Mouse (Mus musculus) cerebellum, adult 9-11 months (tissue): ENCODE measurements around the gene Ntn1.

Experiments used
- DNase-seq: peaks from one replicate; pipeline ENCODE4 v3.0.0; 2022

The Ntn1 gene

DNA sequence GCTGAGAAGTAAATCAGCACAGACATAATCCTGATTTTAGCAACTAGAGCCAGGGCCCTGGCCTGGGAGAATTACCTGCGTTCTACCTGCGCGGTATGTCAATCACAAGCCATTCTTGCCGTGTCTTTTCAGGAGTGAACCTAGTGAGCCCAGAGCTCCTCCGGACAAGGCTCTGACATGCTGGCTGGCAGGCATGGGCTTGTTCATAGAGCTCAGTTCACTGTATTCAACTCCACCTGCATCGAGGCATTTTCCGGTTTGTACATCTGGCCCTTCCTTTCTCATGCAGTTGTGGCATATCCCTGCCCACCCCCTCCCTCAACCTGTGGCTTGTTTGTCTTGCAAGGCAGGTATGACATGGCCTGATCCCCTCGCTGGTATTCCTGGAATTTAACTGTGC is 5.0 kb upstream of the Ntn1 start:
- DNase-seq = no peak

DNA sequence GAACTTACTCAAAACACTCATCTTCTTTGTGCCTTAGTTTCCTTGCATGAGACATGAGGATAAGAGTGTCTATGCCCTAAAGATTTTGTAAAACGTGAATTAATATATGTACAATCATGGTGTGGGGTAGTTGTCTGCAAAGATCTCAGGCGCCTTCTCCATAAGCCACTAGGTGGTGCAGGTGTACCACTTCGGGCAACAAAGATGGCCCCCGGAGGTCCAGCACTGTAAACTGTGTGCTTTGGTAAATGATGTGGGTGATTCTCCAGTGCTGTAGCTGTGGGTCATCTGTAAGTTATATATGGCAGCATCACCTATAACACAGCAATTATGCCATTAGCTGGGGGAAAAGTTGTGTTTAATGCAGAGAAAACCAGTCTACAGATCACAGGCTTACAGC is 3.6 kb upstream of the Ntn1 start:
- DNase-seq = no peak

DNA sequence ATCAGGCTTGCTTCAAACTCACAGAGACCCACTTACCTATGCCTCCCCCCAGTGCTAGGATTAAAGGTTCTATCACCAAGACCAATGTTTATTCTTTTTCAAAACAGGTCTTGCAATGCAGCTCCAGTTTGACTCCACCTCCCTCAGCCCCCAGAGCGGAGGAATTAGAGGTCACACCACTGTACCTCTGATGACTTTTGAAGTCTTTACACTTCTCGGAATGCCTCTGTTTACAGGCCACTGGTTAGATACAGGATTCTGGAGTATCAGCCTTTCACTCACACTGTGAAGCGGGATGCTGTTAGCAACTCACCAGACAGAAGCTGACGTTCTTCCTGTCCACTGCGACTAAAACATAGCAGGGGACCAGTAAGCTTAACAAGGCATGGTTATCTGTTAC is 805 bp upstream of the Ntn1 start:
- DNase-seq = no peak

GRCm38 (mm10) chr11:68400021-68400671 is 477 bp downstream of the Ntn1 start:
- DNase-seq = peak; percentile 42

DNA sequence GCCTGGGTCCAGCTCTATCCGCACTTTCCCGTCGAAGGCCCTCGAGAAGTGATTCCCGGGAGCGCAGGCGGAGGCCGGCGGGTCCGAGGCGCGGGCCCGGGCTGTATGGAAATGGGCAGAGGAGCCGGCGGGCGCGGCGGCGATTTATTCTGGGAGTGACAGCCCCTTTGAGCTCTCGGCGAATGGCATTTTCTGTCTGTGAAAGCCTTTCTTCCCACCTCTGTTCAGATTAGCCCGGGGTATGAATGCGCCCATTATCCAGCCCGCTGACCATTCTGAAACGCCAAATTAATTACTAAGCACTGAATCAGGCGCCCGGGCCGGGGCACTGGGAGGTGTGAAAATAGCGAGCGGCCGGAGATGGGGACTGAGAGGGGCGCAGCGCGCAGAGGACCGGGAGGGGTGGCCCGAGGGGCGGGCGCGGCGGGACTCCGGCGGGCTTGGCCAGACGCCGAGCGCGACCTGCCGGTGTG is 1.0 kb downstream of the Ntn1 start:
- no peak for DNase-seq

- no peak for DNase-seq
Observed at GRCm38 (mm10) chr11:68398891-68399547, 1.6 kb downstream of the Ntn1 start.

DNA sequence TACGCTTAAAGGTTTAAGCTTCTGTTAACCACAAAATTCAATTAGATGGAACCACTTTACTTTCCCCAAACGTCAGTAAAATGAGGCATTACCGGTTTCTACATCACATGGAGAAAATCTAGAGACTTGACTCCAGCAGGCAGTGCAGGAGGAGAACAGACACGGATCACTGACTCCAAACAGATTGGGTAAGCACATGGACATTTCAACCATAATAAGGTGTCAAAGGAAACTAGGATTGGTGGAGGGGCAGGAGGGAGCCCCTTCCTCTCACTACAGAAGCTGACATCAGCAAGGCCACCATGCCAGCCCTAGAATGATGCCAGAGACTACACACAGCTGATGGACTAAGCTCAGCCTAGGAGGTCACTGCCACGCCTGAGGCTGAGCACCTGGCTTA is 5.1 kb downstream of the Ntn1 start:
- DNase-seq = no peak

- no peak for DNase-seq
Observed at GRCm38 (mm10) chr11:68394749-68395148, 5.9 kb downstream of the Ntn1 start.

- DNase-seq = no peak
Observed at GRCm38 (mm10) chr11:68393897-68394490, 6.6 kb downstream of the Ntn1 start.

GRCm38 (mm10) chr11:68390381-68391287 is 10.0 kb downstream of the Ntn1 start:
- DNase-seq = no peak

GRCm38 (mm10) chr11:68389621-68390020 is 11.0 kb downstream of the Ntn1 start:
- DNase-seq = no peak

DNA sequence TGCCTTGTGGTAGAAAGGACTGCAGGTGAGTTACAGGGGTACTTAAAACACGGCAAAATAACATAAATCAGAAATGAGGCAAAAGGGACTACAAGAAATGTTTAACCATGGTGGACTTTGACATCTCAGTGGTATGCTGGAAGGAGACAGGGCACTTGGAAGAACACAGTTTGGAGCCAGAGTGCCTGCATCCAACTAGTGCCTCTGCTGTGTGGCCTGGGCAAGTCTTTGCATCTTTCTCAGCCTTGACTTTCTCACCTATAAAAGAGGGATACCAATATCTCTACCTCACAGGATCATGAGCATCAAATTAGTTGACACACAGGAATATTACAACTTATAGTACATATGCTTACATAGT is 12.0 kb downstream of the Ntn1 start:
- DNase-seq = no peak

DNA sequence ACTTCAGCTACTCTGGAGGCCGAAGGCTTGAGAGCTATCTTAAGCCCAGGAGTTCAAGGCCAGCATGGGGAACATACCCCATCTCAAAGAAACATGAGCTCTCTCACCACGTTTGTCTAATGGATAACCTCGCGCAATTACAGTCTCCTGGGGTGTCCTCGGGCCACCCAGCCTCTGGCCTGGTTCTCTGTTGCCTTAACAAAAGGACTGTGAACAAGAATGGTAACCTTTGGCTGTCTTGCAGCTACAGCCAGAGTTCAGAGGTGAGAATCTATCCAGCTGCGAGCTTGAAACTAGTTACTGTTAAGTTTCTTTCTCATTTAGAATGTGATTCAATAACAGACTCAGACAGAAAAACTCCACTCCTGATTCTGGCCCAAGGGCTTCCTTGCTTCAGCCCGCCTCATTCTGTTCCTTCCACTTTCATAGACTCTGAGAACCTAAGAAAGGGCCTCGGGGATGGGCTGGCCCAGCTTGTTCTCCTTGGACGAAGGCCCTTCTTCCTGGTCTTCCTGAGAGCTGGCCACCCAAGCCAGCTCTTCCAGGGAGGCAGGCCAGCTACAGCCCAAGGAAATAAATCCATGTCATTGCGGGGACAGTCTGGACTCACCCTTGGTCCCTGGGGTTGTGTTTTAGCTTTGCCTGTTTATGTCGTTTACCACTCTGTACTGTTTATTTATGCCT is 12.5 kb downstream of the Ntn1 start:
- no peak for DNase-seq

- DNase-seq = no peak
Observed at GRCm38 (mm10) chr11:68387441-68387760, 13.2 kb downstream of the Ntn1 start.

GRCm38 (mm10) chr11:68386589-68387440 is 13.8 kb downstream of the Ntn1 start:
- no peak for DNase-seq

GRCm38 (mm10) chr11:68385921-68386588 is 14.6 kb downstream of the Ntn1 start:
- DNase-seq = no peak

DNA sequence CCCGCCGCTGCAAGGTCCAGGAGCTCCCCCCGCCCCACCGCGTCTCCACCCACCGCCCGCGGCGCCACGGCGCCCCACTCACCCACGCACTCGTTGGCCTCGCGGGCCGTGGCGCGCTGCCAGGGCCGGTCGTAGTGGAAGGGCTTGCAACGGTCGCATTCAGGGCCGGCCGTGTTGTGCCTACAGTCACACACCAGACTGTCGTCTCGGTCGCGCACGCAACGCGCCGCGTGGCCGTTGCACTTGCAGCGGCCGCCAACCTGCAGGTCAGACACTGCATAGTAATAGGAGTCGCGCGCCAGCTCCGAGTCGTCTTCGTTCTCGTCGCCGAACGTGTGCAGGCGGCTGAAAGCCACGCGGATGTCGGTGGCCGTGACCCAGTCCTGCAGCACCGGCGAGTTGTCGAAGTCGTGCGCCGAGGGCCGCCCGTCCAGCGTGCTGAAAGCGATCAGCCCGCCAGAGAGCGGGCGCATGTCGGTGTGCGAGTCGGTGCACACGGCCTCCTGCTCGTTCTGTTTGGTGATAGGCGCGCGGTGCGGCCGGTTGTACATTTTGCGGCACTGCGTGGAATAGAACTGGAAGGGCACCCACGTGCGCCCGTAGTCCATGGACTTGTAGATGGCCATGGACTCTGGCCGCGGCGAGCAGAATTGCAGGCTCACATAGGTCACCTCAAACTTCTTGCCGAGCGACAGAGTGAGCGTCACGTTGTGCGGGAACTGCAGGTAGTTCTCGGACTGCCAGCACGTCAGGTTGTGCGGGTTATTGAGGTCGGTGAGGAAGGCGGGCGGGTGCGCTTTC is 15.4 kb downstream of the Ntn1 start:
- peak; percentile 23 for DNase-seq

DNA sequence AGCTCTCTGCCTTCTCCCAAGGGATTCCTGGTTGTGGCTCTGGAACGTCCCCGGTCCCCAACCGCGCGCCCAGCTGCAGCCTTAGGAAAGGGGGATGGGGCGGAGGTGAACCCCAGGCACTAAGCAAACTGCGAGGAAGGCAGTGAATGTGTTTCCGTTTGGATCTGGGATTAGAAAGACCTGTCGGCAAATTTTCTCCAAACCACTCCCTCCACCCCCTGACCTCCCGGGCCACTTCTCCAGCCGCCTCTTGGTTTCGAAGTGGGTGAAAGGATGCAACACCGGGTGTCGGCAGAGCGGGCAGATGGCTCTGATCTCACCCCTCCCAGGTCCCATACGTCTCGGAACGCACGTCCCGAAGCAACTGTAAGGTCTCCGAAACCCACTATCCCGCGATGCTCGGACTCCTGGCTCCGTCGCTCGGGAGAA is 16.0 kb downstream of the Ntn1 start:
- no peak for DNase-seq

GRCm38 (mm10) chr11:68384131-68384530 is 16.5 kb downstream of the Ntn1 start:
- no peak for DNase-seq

DNA sequence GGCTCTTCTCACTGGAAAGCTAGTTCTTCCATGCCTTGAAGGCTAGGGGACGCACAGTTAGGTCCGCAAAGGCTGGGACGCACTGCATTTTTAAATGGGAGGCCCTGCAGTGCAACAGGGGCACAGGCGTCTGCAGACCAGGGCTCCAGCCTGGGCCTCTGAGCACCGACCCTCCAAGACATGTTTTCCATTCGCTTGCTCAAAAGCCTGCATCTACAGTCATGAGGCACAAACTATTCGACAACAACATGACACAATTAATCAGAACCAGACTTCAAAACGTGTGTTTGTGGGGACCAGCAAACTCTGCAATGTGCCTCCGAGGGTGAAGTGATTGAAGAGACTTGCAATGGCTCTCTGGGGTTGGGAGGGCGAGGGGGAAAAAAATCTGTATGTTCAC is 17.1 kb downstream of the Ntn1 start:
- no peak for DNase-seq
